Comparison of ENCODE assay signal across 9 mouse cellular contexts in the genomic region with DNA sequence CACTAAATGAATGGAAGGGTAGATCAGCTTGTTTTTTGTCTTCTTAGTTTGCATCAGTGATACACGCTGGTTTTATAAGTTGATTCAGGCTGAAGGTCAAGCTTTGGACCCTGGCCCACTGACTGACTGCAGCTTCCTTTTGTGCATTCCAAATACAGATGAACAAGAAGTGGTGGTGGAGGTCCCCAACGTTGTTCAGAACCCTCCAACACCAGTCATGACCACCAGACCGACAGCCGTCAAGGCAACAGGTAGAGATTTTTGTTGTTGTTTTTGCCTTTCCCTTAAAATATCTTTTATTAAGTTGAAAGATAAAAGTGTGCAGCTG. TPM values are rescaled to one million over a fixed set of nuclear protein-coding genes. Genes with fewer than 3 reads are reported as not detected.
DNase-seq lines count a peak whose midpoint lies in the region; ATAC-seq lines count a peak whose summit lies in the region.
"Had no signal": no experiment of that assay in that cellular context is flagged by ENCODE, and none has a peak within 500 bp of the region (broad histone marks: within the 10 kb centered on the region; RNA-seq: fewer than 3 reads in every experiment).

No protein-coding gene starts in this region.

- peak overlapping the region; percentile 66 for H3K4me2 ChIP-seq in embryonic facial prominence, embryonic 12.5 days (replicated peaks)
- peak overlapping the region; percentile 64 for H3K4me2 ChIP-seq in intestine, embryonic 15.5 days (replicated peaks)

- ATAC-seq in cerebellum, adult (ENCODE audit: insufficient number of reproducible peaks, low FRiP score, low TSS enrichment) = no peak
- ATAC-seq in embryonic facial prominence, embryonic 12.5 days (ENCODE audit: insufficient number of reproducible peaks, insufficient read depth, low FRiP score, low TSS enrichment) = no peak
- no peak for ATAC-seq in intestine, embryonic 15.5 days
- no peak for ATAC-seq in monocyte, adult 5-6 weeks (replicated peaks; ENCODE audit: insufficient number of reproducible peaks, low FRiP score, low TSS enrichment, poor library complexity, severe bottlenecking)

- H3K36me3 ChIP-seq in embryonic facial prominence, embryonic 12.5 days = peaks cover 23% of the 10 kb centered on the region
- H3K36me3 ChIP-seq in intestine, embryonic 15.5 days = peaks cover 17% of the 10 kb centered on the region
- peaks cover 46% of the 10 kb centered on the region for H3K36me3 ChIP-seq in midbrain, embryonic 10.5 days

- H3K4me1 ChIP-seq in embryonic facial prominence, embryonic 12.5 days = peaks cover 18% of the 10 kb centered on the region
- peaks cover 11% of the 10 kb centered on the region; the same call in 1 of the 2 replicates for H3K4me1 ChIP-seq in intestine, embryonic 15.5 days (replicated peaks)
- peaks cover 18% of the 10 kb centered on the region for H3K4me1 ChIP-seq in midbrain, embryonic 10.5 days

- no peaks in the 10 kb centered on the region for H3K27me3 ChIP-seq in embryonic facial prominence, embryonic 12.5 days
- no peaks in the 10 kb centered on the region for H3K27me3 ChIP-seq in intestine, embryonic 15.5 days (replicated peaks)
- no peaks in the 10 kb centered on the region for H3K27me3 ChIP-seq in midbrain, embryonic 10.5 days (ENCODE audit: low read depth, poor library complexity, severe bottlenecking)
- H3K27me3 ChIP-seq: Patski had no signal

- peak overlapping the region; percentile 98; the same call in 1 of the 2 replicates for H3K27ac ChIP-seq in embryonic facial prominence, embryonic 12.5 days
- no peak overlapping the region for H3K27ac ChIP-seq in intestine, embryonic 15.5 days
- H3K27ac ChIP-seq in midbrain, embryonic 10.5 days (replicated peaks) = peak overlapping the region; percentile 98

- peak overlapping the region; percentile 91 for H3K4me3 ChIP-seq in embryonic facial prominence, embryonic 12.5 days
- H3K4me3 ChIP-seq in intestine, embryonic 15.5 days (replicated peaks) = peak overlapping the region; percentile 93
- peak overlapping the region; percentile 87 for H3K4me3 ChIP-seq in midbrain, embryonic 10.5 days

- H3K9me3 ChIP-seq in embryonic facial prominence, embryonic 12.5 days = no peaks in the 10 kb centered on the region
- H3K9me3 ChIP-seq in intestine, embryonic 15.5 days = no peaks in the 10 kb centered on the region
- no peaks in the 10 kb centered on the region for H3K9me3 ChIP-seq in midbrain, embryonic 10.5 days (replicated peaks)

- H3K9ac ChIP-seq in embryonic facial prominence, embryonic 12.5 days = peak overlapping the region; percentile 96
- H3K9ac ChIP-seq in intestine, embryonic 15.5 days = peak overlapping the region; percentile 96

- peak; percentile 39 to 46 for DNase-seq in cerebellum, postnatal 10 days
- DNase-seq in A20 (ENCODE audit: low read depth, low spot score) = peak; percentile 31
- no peak for DNase-seq in midbrain, embryonic 10.5 days (ENCODE audit: low spot score)
- DNase-seq in frontal cortex, postnatal 14 days (ENCODE audit: low spot score in 2 of 2) = no peak

- WGBS in embryonic facial prominence, embryonic 12.5 days = 16% methylated on average over 4 of the region's 4 CpGs
- WGBS in intestine, embryonic 15.5 days = 12% methylated on average over 4 of the region's 4 CpGs
- 23% methylated on average over 4 of the region's 4 CpGs for whole genome bisulfite sequencing in midbrain, embryonic 10.5 days

RNA-seq across cellular contexts. Expression of a gene that starts 1.3 kb away (rescaled TPM):
- 158 TPM in 2 replicates for polyA plus RNA-seq in embryonic facial prominence, embryonic 12.5 days (2016; fragmentation: Nextera tagmentation; extraction: Ambion mirVana)
- 67.0 and 71.5 TPM in 2 replicates for polyA plus RNA-seq in intestine, embryonic 15.5 days (2015; fragmentation: Nextera tagmentation; extraction: Ambion mirVana)
- polyA plus RNA-seq in midbrain, embryonic 10.5 days (2016; fragmentation: Nextera tagmentation; extraction: Ambion mirVana) = 110 and 128 TPM in 2 replicates
- 190 to 295 TPM (median 209 TPM) in 3 replicates for total RNA-seq in monocyte, adult 5-6 weeks (2017)

RNA-seq across cellular contexts. Expression of a gene that starts 36.0 kb away (rescaled TPM):
- polyA plus RNA-seq in embryonic facial prominence, embryonic 12.5 days (2016; fragmentation: Nextera tagmentation; extraction: Ambion mirVana) = 0.98 and 1.1 TPM in 2 replicates
- polyA plus RNA-seq in intestine, embryonic 15.5 days (2015; fragmentation: Nextera tagmentation; extraction: Ambion mirVana) = 0.44 and 0.57 TPM in 2 replicates
- polyA plus RNA-seq in midbrain, embryonic 10.5 days (2016; fragmentation: Nextera tagmentation; extraction: Ambion mirVana) = 0.25 and 0.47 TPM in 2 replicates
- 0.38 TPM in 1 of 3 replicates, not detected in the others for total RNA-seq in monocyte, adult 5-6 weeks (2017)
- polyA plus RNA-seq: Patski had no signal

Comparison
In these comparisons a context has a peak if more than half of its experiments do, and no peak if none do; other contexts are left out.
1. DNase-seq: peak in cerebellum, postnatal 10 days (2 of 2) and A20 (single experiment); none in midbrain, embryonic 10.5 days (single experiment) and frontal cortex, postnatal 14 days (0 of 2).
2. Peak in every context shown above with its lines, with median percentiles within 50 percentile points of each other: H3K4me3 ChIP-seq.